Mouse (Mus musculus) liver, adult 2 months (tissue): ENCODE results near the gene Noct.

ENCODE experiments used
- CTCF ChIP-seq: fragments of 200-500 bp; IDR thresholded peaks from 2 replicates; pipeline ENCODE4 v1.5.1; 2011; ENCODE audit warnings: low read depth, low read length, control low read depth
- POLR2A ChIP-seq: fragments of 200-500 bp; IDR thresholded peaks from 2 replicates; pipeline ENCODE4 v1.6.1; 2011; ENCODE audit warnings: low read length, control low read depth; ENCODE audit not compliant: insufficient read depth; ENCODE audit errors: extremely low read depth

GRCm38 (mm10) chr3:51233918-51234751, 9.9 kb downstream of the Noct start:
- TF ChIP-seq CTCF (peak; percentile 98), POLR2A (no peak)
